Mouse (Mus musculus) induced T-regulatory cell, adult 2 months (primary cell): ENCODE data around the gene Anxa1.

Experiments used
- DNase-seq: peaks from one replicate; pipeline ENCODE4 v3.0.0-alpha.2; 2012; ENCODE audit warnings: low read depth

Anxa1 gene

GRCm38 (mm10) chr19:20390455-20390994, at the start of gene Anxa1:
TSS of gene Anxa1 (minus strand) at chr19:20390944.
- DNase-seq, result peak; percentile 6

DNA sequence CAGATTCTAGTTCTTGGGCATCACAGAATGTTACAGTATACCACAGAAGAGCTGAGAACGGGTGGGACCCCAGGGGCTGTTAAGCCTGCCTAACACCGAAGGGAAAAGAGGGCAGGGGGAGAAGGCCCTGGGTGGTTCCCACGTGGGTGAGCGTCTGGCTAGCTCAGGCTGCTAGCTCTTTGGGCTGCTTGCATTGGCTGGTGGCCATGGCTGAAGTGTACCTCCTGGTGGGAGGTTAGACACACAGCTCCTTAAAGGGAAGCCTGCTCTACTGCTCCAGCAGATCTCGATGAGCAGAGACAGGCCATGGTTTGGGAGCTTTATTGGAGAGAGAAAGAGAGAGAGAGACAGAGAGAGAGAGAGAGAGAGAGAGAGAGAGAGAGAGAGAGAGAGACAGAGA, 46.3 kb upstream of the Anxa1 start:
- DNase-seq, result no peak

DNA sequence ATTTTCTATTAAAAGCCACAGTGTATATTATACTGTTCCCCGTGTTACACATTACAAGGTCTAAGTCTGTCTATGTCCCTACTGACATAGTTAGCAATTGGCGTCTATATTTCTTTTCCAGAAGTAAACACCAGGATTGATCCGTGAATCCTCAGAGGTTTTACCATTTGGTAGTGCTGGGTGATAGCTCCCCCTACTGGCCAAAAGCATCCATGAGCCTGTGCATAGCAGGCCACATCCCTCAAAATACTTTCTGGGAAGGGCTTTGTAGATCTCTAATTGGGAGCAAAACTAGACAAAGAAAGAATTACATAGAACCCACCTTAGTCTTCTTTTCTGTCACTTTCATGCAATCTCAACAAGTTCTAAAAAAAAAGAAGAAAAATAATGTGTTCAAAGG, 43.8 kb upstream of the Anxa1 start:
- peak; percentile 67 for DNase-seq

- DNase-seq, result no peak
Measured at GRCm38 (mm10) chr19:20433966-20434365, 43.2 kb upstream of the Anxa1 start.

- DNase-seq, result no peak
Measured at GRCm38 (mm10) chr19:20426443-20427161, 35.9 kb upstream of the Anxa1 start.

DNA sequence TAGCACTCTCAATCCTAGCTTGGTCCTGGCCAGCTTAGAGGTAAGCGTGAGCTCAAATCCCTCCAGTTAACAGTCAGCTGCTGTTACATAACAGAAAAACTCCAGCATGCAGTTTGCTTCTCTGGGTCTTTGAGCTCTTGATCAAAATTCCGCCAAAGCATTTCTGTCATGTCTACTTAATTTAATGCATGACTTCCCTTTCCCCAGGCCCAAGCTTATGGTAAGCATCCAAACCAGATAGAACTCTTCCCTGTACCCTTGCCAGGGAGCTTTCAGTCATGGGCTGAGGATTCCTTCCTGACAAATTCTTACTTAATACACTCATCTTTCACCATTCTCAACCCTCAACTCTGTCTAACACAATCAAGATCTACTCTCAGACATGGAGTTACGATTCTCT, 20.5 kb upstream of the Anxa1 start:
- DNase-seq, result no peak

DNA sequence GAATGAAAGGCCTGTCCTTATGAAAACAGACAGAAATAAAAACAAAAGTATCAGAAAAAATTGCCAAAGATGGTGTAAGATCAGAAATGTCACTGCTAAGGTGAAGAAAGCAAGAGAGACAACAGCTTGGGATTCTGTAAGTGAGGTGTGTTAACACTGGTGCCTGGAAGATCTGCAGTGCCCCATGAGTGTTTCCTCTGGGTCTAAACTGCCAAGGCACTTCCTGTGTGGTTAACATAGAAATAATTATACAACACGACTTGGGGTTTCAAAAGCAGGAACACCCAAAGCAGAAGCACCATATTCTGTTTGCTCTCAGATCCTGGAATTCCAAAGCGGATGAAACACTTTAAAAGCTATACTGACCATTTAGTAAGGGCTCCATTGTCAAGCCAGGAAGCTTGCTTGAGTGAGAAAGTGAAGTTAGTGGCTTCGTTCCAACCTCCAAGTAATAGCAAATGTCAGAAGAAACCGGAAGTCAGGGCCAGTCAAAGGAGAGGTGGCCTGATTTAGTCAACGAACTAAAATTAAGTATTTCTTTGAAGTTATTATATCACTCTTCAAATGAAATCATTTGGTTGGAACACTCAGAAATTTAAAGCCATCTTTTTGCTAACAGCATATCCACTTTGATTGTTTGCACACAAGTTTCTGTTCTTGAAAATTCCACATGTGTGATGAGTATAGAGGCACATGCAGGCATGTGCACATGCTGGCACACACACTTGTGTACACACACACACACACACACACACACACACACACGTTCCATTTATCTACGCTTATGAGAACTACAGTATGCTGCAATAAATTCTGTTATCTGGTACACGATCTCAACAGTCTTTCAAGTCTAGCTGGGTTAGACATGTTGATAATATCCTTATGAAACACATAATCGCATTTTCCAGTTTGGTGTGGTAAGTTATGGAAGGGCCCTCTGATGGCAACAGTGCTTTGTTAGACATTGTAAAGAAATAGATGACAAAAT, 19.1 kb upstream of the Anxa1 start:
- DNase-seq, result peak; percentile 44

GRCm38 (mm10) chr19:20406475-20406874, 15.7 kb upstream of the Anxa1 start:
- DNase-seq, result no peak

GRCm38 (mm10) chr19:20405015-20405414, 14.3 kb upstream of the Anxa1 start:
- DNase-seq, result no peak

DNA sequence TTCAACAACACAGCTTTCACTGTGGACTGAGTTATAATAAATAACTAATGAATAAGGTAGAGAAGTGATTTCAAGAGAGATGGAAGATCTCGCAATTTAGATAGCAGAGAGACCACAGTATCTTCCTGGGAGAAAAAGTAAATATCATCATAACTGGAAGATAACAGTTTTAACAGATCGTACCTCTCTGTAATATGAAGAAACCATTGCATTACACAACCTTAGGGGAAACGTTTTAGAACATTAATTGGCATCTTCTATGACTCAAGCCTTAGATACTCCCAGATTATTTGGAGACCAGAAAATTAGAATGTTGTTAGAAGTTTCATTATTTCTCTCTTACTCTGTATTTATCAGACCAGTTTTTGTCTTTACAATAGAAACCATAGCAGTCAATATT, 13.0 kb upstream of the Anxa1 start:
- DNase-seq, result no peak

- DNase-seq, result no peak
Measured at GRCm38 (mm10) chr19:20403219-20403618, 12.5 kb upstream of the Anxa1 start.

GRCm38 (mm10) chr19:20402516-20403200, 11.9 kb upstream of the Anxa1 start:
- DNase-seq, result no peak

DNA sequence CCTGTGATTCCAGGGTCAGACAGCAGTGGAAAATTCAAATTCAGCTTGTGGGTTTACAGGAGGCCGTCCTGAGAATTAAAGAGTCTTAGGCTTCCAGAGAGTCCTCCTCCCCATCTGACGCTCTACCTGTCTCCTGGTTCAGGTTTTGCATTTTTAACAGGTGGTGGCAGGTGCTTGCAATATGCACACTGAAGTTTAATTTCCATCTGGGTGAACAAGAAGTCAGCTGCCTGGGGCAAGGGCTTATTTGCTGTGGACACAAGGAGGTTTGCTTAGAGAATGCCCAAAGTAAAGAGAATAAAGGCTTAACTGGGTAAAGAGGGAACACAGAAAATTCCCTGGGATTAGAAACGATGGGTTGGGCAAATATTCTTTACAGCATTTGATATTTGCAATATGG, 11.2 kb upstream of the Anxa1 start:
- DNase-seq, result no peak

DNA sequence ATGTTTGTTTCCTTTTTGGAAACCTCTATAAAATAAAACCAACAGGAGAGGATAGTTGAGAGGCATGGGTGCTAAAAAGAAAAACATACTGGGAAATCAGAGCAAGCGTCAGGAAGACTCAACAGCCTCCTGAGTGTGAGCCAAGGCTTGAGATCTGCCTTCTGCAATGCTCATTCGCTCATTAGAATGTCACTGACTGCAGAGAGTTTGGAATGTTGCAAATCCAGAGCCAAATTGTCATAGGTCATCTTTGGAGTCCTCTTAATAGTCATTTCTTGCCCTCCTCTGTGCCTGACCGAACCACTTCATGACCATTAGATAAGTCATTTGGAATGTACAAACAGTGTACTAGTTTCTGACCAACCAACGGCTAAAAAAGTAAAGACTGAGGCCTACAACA, 8.4 kb upstream of the Anxa1 start:
- DNase-seq, result no peak

DNA sequence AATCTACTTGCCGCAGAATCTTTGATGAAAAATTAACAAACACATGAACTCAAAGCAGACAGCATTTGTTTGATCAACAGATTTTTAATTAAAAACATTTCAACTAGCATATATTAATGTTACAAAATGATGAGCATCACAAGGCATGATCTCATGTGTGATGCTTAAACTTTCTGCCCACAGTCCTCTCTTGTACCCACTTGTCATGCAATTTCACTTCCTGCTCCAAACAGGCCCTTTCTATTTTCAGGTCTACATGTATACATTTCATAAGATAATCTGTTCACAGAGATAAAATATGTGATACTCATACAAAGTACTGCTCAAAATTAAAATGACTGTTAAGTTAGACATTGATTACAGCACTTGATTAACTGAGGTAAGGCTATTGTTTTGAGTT, 6.3 kb upstream of the Anxa1 start:
- no peak for DNase-seq

GRCm38 (mm10) chr19:20393556-20394274, 3.0 kb upstream of the Anxa1 start:
- DNase-seq, result no peak

DNA sequence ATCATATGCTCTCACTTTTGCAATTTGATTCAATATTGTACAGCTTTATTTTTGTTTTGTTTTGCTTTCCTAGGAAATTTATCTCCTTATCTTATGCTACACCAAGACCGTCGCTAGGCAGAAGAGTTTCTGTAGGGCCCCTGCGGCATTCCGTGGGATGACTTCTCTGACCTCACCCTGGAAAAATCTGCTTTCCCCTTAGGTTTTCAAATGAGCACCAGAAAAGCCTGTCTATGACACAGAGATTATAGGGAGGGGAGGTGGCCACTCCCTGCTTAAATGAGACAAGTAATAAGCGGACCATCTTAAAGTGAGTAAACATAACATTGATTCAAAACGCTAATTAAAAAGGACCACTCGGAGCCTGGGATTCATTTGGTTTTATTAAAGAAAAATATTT, 1.0 kb downstream of the Anxa1 start:
- DNase-seq, result no peak

- DNase-seq, result no peak
Measured at GRCm38 (mm10) chr19:20389245-20389644, 1.5 kb downstream of the Anxa1 start.

- no peak for DNase-seq
Measured at GRCm38 (mm10) chr19:20388276-20388675, 2.5 kb downstream of the Anxa1 start.

DNA sequence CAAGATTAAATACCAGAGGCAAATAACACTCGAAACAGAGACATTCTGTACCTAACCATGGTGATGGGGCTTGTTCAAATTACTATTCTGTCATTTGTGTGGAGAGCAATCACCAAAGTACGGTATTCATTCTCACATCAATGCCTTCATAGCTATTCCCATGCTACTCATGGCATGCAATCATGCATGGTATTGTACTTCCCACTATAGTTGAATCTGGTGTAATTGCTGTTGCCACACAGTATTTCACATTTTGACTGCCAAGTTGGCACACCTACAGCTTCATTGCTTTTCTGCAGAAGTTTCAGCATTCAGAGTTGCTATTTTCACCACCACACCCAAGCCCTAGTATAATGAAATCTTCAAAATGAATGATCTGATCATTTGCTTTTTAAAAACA, 4.4 kb downstream of the Anxa1 start:
- DNase-seq, result no peak

- no peak for DNase-seq
Measured at GRCm38 (mm10) chr19:20385645-20386044, 5.1 kb downstream of the Anxa1 start.
